Mouse (Mus musculus) cerebellum, adult 8-10 months (tissue): Measurements from ENCODE around the gene Anapc11.
"Not testable (repeated sequence)": the region's sequence is repeated elsewhere in the genome, so short reads cannot be mapped to it uniquely, and the experiment has no call there.

Experiments
- DNase-seq: peaks from one replicate; pipeline ENCODE4 v3.0.0; 2022

Anapc11 gene

GRCm38 (mm10) chr11:120598283-120598989 lies at the start of gene Anapc11, which contains the start of gene Alyref:
Gene Anapc11 (plus strand): TSS chr11:120598421.
Gene Alyref (minus strand): TSS chr11:120598365.
- DNase-seq = peak; percentile 87

GRCm38 (mm10) chr11:120548786-120549167 lies 49.4 kb upstream of the Anapc11 start:
- no peak for DNase-seq

GRCm38 (mm10) chr11:120549168-120549945 lies 48.9 kb upstream of the Anapc11 start, which contains the start of gene Mcrip1:
Gene Mcrip1 (minus strand): TSS chr11:120549727.
- DNase-seq = peak; percentile 91

- no peak for DNase-seq
Measured at GRCm38 (mm10) chr11:120549986-120550809, 48.0 kb upstream of the Anapc11 start.

GRCm38 (mm10) chr11:120550810-120551440 lies 47.3 kb upstream of the Anapc11 start, which contains the start of gene Ppp1r27:
Gene Ppp1r27 (minus strand): TSS chr11:120551132.
- DNase-seq = no peak

- no peak for DNase-seq
Measured at GRCm38 (mm10) chr11:120552736-120553135, 45.5 kb upstream of the Anapc11 start.

GRCm38 (mm10) chr11:120554834-120555233 lies 43.4 kb upstream of the Anapc11 start:
- DNase-seq = no peak

- no peak for DNase-seq
Measured at GRCm38 (mm10) chr11:120555260-120555659, 43.0 kb upstream of the Anapc11 start.

GRCm38 (mm10) chr11:120558843-120559242 lies 39.4 kb upstream of the Anapc11 start:
- DNase-seq = not testable (repeated sequence)

GRCm38 (mm10) chr11:120560952-120561728 lies 37.1 kb upstream of the Anapc11 start:
- DNase-seq = no peak

- no peak for DNase-seq
Measured at GRCm38 (mm10) chr11:120562949-120563348, 35.3 kb upstream of the Anapc11 start.

GRCm38 (mm10) chr11:120565114-120565513 lies 33.1 kb upstream of the Anapc11 start:
- no peak for DNase-seq

- DNase-seq = no peak
Measured at GRCm38 (mm10) chr11:120568324-120568723, 29.9 kb upstream of the Anapc11 start.

GRCm38 (mm10) chr11:120571122-120571521 lies 27.1 kb upstream of the Anapc11 start:
- DNase-seq = no peak

- DNase-seq = no peak
Measured at GRCm38 (mm10) chr11:120571754-120572416, 26.3 kb upstream of the Anapc11 start.

- peak; percentile 39 for DNase-seq
Measured at GRCm38 (mm10) chr11:120572417-120572751, 25.8 kb upstream of the Anapc11 start.

- DNase-seq = peak; percentile 99
Measured at GRCm38 (mm10) chr11:120572752-120573584, 25.3 kb upstream of the Anapc11 start, which contains the start of gene P4hb. Gene P4hb (minus strand): TSS chr11:120573253.

- no peak for DNase-seq
Measured at GRCm38 (mm10) chr11:120573585-120574277, 24.5 kb upstream of the Anapc11 start.

- DNase-seq = no peak
Measured at GRCm38 (mm10) chr11:120574278-120574600, 24.0 kb upstream of the Anapc11 start.

GRCm38 (mm10) chr11:120575046-120575445 lies 23.2 kb upstream of the Anapc11 start:
- no peak for DNase-seq
